Mouse (Mus musculus): ENCODE measurements at regions not wholly inside any gene's neighbourhood (a gene's known extent, or its start where the extent isn't known, plus 50 kb on each side); places are given as distances from the start of the nearest gene placed in this dataset.

DNA sequence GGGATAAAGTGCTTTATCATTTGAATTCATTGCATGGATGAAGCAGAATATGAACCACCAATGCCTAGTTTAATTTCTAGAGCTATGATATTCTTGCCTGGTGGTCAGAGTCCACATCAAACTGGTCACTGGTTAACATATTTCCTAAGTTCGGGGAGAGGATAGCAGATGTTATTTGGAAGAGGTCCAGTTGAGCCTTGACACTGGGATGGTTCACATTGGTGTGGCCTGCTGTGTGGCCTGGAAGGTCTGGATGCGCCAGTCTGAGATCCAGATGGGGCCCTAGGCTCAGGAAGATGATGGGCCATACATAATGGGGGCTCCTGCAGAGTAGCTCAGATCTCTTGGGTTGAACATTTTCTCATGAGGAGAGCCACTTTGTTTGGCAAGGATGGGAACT is 127.3 kb upstream of the Id2 start:
- no peak for DNase-seq (ENCODE audit: low spot score)

DNA sequence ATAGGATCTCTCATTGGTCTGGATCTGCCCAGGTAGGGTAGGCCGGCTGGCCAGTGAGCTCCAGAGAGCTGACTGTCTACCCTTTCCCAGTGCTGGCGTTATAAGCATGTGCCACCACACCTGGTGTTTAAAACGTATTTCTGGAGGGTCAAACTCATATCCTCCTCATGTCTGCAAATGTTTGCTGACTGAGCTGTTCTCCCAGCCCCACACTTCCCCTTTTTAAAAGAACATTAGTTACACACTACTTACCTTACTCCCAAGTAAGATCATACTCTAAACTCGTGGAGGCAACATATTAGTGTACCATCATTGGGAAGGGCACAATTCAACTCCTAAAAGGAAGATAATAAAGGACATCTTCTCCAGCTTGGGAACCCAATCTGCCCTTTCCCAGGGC is 126.6 kb upstream of the Id2 start:
- no peak for DNase-seq (ENCODE audit: low spot score)

DNA sequence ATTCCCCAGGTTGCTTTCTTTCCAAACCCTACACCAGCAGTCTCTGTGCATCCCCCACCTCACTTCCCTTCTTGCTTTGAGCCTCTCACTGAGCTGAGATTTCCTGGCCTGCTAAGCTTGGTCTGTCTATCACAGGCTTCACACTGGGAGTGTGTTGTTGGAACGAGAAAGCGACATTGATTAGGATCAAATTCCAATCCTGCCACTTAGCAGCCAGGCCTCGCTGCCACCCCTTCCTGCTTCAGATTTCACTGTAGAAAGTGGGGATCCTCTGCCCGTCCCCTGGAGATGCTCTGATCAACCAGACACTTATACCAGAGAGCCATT is 123.8 kb upstream of the Id2 start:
- no peak for DNase-seq (ENCODE audit: low spot score)

DNA sequence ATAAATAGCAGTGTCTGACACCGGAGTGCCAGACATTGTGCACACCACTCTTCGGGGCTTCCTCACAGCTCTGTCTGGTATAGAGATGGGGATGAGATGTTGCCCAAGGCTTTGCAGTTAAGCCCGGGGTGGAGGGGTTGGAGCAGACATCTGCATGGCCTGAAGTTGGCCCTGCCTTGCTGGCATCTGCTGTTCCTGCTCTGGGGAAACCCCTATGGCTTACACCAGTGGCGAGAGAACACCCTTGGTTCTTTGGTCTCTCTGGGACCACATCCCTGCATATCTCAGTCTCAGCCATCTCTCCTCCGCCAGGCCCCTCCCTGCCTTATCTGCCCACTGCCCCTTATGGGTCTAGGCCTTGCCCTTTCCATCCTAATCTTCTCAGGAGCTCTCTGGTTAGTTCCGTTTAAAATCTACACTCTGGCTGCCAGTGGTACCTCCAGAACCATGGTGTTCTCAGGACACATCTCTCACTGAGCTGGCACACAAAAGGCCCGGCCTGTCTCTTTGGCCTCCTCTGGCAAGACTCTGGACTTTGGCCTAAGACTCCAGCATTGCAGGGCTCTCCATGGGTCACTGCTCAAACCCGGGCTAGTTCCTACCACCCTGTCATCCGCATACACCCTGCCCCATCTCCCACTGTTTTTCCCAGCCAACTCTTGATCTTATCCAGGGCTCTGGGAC is 123.3 kb upstream of the Id2 start:
- no peak for DNase-seq (ENCODE audit: low spot score)

DNA sequence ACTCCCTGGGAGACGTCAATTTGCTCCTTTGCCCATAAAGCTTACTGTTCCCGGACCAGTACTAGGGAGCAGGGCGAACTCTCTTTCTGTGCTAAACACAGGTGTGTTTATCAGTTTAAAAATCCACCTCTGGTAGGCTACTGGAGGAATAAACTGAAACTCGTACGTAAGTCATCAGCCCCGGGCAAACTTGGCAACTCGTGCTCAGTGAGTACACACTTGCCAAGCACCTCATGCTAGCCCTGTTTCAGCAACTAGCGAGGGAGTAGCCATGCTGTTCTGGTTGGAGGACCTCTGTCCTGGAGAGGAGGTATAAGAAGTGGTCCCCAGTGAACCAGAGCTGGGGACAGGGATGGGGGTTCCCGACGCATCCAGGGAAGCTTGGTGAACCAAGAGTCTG is 122.6 kb upstream of the Id2 start:
- no peak for DNase-seq (ENCODE audit: low spot score)

DNA sequence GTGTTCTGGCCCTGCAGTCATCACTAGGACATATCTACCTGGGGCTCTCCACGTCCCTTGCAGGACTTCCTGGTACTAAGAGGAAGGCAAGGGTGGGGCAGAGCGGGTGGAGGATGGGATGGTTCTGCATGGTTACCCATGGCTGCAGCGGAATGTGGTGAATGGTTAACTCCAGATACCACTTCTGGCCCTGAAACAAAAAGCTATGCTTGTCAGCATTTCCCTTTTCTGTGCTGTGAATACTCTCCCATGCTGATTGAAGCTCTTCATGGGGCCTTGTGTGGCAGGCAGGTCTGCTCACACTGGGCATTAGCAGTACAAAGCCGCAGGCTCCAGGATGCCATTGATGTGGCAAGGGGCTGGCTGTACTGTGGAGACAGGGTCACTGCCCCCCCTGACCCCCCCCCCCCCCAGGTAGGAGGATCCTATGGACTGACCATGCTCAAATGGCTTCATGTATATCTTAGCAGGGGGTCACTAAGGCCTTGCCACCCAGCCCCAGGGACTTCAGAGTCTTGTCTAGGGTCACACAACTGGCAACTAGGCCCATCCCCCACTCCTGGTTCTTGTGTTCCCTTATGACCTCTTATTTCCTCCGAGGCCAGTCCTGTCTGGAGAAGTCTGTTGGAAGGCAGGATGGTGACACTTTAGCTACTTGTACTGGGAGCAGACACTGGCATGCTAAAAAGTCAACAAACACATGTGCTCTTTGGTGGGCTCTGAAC is 120.0 kb upstream of the Id2 start:
- DNase-seq (ENCODE audit: low spot score): no peak

DNA sequence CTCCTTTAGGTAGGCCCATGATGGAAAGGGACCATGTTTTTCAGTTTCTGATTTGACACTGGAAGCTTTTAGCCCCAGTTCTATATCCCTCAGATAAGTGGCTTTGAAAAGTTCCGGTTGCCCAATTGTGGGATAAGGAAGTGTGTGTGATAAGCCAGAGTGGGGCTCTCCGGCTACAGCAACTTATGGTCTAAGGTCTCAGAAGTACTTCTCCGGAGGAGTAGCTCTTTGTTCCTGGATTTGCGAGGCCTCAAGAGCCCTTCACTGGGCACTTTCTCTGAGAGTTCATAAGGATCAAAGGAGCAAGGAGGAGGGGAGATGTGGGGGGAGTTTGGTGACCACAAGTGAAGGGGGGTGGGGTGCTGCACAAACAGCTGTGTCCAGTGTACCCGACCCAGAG is 118.3 kb upstream of the Id2 start:
- DNase-seq (ENCODE audit: low spot score): no peak

DNA sequence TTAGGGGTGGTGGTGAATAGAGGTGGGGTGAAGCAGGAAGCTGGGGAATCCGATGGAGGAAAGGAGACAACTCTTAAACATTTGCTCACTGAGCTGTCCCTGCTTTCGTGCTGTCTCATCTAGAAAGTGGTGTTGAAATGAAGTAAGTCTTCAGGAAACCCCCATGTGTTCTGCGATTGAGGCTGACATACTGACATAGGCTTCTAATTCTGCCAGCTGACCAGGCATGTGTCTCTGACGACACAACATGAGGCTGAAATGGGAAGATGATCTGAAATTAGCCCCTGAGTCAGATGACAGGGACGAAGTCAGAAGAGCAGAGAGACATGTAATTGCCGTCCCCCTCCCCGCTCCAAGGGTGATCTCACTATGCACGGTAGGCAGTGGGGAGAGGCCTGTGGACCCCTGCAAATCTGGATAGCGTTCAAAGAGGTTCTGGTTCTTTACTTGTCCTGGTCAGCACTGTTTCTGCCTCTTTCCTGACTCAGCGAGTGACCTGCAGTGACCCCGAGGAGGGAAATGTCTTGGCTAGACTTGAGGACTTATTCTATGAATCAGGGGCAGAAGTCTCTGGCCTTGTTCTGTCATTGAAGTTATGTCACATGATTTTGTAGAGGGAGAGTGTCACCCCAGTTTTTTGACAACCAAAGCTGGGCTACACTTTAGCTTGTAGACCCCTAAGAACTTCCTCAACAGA is 117.0 kb upstream of the Id2 start:
- no peak for DNase-seq (ENCODE audit: low spot score)

DNA sequence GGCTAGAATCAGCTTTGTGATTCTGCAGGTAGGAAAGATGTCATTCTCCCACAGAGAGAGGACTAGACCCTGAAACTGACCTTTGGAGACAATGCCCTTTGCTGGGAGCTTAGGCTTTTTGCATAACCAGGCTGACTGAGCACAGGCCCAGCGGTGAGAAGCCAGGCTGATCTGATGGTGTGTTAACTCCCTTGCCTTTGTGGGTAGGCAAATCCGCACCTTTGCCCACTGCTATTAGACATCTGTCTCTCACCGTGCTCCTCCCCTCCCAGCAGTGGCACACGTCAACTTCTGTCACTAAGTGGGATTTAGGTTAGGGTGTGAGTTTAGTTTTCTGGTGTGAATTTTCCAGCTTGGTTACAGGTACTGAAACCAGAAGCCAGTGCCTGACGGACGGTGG is 114.4 kb upstream of the Id2 start:
- DNase-seq (ENCODE audit: low spot score): no peak

DNA sequence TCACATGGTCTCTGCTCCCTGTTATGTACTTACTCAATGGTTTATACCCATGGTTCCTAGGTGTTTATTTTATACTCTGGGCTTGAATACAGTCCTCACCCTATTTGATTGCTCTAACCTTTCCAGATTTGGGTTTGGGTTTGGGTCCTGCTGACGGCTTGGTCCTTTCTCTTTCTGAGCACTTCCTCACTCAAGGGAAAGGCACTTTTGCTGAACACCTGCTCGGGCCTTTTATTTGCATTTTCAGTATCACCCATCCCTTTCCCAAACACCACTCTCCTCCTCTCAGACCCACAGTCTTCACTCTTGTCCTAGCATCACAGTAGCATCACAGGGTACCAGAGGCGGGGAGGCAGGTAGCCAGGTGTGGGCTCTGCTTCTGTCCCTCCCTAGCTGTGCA is 113.7 kb upstream of the Id2 start:
- no peak for DNase-seq (ENCODE audit: low spot score)

DNA sequence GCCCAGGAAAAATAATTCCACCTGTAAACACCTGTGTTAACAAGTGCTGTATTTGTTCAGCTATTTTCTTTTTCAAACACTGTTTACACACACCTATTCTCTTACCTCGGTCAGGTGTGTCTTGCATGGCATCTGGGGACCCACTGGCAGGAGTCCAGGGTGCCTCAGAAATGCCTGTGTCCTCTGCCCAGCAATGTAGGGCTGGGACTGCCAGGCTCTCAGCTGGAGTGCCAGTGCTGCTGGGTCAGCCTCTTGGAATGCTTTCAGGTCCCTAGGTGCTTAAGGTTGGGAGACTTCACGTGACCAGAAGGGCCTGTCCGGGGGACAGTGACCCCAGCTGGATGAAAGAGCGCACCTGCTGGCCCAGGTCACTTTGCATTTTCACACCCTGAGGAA is 112.4 kb upstream of the Id2 start:
- DNase-seq (ENCODE audit: low spot score): no peak

DNA sequence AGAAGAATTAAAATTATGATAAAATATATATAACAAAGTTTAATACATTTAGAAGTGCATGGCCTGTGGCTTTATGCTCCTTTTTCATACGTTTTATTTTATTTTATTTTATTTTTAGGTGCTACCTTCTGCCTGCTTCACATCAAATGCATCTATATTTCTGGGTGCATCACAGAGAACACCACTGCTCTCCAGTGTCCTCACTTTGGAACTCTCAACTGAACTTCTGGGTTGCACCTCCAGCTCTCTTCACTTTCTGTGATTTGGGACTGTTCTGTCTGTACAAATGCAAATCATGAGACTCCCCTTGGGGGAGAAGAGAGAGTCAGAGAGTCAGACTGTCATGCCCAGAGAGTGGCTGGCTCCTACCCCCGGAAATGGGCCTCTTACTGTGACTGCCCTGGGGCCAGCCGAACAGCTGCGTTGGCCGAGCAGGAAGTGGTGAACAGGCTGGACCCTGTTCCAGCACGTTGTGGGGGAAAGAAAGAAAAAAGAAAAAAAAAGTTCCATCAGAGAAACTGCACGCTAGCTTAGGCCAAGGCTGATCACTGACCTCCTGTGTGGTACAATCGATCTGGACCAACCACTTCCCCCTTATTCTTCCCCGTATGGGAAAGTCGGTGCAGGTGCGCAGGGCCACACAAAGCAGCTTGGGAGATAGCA is 111.9 kb upstream of the Id2 start:
- DNase-seq (ENCODE audit: low spot score): no peak

DNA sequence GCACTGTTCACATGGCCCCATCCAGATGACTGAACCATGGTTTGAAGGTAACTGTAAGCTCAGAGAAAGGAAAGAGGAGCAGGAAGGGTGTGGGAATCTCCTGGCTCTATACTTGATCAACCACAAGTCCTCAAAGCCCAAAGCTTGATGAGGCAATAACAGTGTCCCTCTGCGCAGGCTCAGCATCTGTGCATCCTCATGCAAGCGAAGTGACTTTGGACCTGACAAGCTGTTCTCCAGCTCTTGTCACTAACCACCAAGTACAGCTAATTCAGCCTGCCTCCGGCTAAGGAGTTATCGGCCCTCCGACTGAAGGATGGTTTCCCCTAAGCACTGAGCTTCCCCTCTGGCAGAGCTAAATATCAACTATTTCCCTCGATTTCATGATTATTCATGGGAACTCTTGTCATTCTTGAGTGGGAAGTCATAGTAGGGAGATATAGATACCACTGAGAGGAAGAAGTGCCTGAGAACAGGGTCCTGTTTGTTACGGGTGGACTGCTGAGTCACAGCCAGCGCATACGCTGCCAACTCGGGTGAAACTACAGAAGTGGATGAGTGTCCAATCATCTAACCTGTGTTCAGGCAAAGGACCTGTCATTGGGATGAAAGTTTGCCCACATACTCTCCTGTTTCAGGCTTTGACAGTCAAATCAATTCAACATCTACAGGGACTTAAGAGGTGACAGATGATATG is 106.6 kb upstream of the Id2 start:
- DNase-seq (ENCODE audit: low spot score): no peak

DNA sequence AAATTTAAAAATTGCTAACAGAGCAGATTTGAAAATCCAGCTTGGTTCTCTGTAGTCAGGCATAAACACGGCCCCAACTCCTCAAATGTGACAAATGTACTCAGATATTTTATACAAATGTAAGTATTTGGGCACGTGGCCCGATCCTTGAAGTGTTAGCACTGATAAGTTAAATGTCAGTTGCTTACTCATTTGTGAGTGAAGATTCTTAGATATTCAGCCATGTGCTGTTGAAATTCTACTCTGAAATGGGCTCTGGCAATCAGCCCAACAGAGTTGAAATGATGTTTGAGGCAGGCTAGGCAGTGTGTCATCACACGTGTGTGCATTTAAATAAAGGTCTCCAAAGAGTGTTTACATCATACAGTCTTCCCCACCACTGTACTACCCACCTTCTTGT is 103.2 kb upstream of the Id2 start:
- no peak for DNase-seq (ENCODE audit: low spot score)

DNA sequence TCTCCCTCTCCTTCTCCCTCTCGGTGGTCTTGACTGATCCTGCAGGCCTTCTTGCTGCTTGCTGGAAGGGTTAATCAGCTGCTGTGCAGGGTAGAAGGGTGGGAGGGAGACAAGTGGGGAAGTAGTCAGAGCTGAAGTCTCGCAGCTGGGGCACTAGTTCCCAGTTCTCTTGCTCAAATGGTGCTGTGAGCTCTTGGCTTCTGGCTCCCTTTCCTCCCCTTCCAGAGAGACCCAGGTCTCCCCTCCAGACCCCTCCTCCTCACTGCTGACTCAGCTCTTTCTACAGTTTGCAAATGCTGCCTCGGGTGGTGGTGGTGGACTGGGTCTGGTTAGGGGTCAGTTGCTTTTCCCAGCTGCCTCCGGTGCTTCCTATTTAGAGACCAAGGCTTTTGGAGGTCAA is 100.8 kb upstream of the Id2 start:
- DNase-seq (ENCODE audit: low spot score): no peak

DNA sequence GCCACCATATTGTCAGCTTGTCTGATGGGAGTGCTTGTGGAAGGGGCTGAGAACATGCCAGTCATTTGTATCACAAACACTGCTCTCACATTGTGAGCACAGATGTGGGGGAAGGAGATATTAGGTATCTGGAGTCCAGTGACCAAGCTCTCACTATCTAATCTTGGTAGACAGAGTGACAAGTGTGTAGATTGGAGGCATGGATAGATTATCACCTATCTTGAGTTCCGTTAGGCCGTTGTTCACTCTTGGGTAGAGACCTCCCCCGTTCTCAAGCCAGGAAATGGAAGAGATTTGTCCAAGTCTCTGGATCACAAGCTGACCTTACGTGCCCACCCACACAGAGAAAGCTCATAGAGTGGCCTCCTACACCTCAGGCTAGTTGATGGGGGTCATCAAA is 99.1 kb upstream of the Id2 start:
- DNase-seq (ENCODE audit: low spot score): no peak

DNA sequence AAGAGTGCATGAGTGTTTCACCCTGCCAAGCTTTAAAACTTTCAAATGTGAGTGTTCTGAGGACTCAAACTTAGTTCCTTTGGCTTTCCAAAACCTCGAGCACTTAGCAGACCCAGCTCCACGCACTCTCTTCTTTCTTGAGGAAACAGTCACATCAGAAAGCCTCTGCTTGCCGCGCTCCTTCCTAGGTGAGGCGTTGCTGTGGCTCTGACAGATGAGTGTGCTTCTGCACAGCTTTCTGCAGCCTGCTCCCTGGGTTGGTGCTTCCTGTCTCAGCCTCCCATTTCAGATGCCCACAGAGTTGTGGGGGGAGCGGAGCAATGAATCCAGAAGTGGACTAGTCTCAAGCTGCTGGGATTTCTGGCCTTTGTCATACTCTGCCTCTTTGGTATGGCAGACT is 95.3 kb upstream of the Id2 start:
- DNase-seq (ENCODE audit: low spot score): no peak

DNA sequence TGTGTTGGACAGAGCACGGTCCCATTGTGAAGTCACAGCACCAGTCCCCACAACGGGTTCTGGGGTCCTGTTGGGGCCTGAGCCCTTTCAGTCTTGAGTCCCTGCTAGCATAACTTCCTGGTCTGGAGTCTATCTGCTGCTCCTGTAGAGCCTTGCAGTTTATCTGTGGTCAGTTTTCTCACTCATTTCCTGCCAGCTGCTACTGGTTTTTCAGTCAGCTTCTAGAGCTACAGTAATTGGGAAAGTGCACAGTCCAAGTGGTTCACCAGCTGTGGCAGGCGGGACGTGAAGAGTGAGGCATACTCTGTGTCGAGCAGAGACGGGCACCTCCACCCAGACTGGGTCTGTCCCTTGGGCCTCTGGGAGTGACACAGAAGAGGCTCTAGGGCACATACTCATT is 93.4 kb upstream of the Id2 start:
- DNase-seq (ENCODE audit: low spot score): no peak

DNA sequence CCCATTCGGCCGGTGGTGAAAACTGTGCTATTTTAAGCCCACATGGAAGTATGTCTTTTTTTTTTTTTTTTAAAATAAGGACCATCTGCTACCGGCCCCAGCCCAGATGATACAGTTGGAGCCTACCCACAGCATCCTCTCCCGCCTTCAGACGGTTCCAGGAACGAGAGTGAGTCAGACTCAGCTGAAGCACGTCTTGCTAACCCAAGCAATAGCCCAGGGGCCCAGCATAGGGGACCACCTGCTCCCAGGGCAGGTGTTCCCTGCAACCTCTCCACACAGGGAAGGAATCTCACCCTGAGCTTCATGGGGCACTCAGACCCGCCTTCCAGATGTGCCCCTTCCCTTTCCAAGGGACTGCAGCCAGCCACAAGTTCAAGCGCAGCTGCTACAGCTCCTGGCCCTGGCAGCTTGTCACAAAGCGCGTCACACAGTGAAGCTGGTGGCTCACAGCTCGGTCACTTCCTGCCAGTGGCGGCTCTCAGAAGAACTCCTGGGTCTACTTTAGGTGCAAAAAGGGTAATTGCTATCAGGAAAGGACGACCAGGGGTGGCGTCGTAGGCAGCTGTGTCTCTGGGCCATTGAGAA is 92.3 kb upstream of the Id2 start:
- no peak for DNase-seq (ENCODE audit: low spot score)

DNA sequence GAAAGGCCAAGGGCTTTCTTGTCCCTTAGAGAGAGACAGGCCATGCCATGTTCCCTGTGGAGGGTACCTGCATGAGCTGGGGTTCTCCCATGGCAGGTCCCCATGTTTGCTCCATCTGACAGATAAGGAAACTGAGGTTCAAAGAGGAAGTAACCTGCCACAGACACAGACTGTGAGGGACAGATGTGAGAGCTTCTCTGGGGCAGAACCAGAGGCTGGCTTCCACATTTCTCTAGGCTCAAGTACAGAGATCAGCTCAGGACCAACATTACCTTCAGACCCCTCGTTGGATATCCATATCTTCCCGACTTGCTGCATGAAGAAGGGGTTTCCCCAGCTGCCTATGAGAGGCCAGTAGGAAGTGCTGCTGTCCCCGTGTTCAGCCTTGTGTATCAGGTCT is 91.6 kb upstream of the Id2 start:
- DNase-seq (ENCODE audit: low spot score): no peak

DNA sequence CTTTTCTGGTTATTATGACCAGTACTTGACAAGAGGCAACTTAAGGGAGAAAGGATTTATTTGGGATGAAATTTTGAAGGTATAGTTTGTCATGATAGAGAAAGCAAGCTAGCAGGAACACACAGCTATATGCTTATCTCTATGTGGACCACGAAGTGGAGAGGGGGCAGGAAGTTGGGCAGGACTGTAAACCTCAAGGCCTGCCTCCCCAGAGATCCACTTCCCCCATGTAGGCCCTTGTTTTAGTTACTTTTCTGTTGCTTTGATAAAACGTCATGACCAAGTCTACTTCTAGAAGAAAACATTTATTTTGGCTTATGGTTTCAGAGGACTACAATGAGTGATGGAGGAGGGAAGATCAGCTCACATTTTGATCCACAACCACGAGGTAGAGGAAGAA is 90.3 kb upstream of the Id2 start:
- DNase-seq (ENCODE audit: low spot score): no peak

DNA sequence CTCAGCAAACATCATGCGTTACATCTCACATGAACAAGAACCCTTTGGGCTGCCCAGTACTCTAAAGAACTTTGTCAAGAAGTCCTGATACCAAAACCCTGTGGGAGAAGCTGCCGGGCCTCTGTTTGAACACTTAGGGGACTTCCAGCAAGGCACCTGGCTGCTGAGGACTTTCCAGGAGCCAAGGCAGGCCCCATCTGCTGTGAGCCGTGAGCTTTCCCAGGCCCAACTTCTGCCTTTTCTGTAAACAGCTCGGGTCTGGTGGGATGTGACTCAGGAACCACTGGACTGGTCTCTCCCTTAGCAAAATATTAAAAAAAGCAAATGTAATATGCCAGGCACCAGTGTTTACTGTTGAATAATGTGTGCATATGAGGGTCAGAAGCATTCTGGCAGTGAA is 85.7 kb upstream of the Id2 start:
- DNase-seq (ENCODE audit: low spot score): no peak

Data from ovary, postnatal 36 days (tissue).